Comparison of ENCODE assay signal across 20 mouse cellular contexts in genomic region chr3:50923327-50923726, GRCm38 (mm10).
DNase-seq lines count a peak whose midpoint lies in the region; ATAC-seq and TF ChIP-seq lines count a peak whose summit lies in the region.
"Had no signal": no experiment of that assay in that cellular context is flagged by ENCODE, and none has a peak within 500 bp of the region (broad histone marks: within the 10 kb centered on the region; RNA-seq: fewer than 3 reads in every experiment).

No protein-coding gene starts in this region.

- no peak overlapping the region for H3K4me2 ChIP-seq in forebrain, embryonic 13.5 days
- H3K4me2 ChIP-seq in forebrain, embryonic 16.5 days (ENCODE audit: low read length) = no peak overlapping the region
- no peak overlapping the region for H3K4me2 ChIP-seq in hindbrain, postnatal 0 days (ENCODE audit: low read depth, low read length)
- H3K4me2 ChIP-seq in midbrain, embryonic 16.5 days (ENCODE audit: low read length) = no peak overlapping the region
- H3K4me2 ChIP-seq: liver, embryonic 11.5 days; neural tube, embryonic 13.5 days had no signal

- peak; percentile 51 for DNase-seq in hindbrain, postnatal 0 days (ENCODE audit: low spot score)
- no peak for DNase-seq in adrenal gland, postnatal 36 days
- no peak for DNase-seq in embryo, embryonic 10 days (ENCODE audit: low spot score)
- DNase-seq in T-cell, adult 2 months (ENCODE audit: low spot score) = no peak
- DNase-seq: adrenal gland, postnatal 14 days; cerebellum, adult 11-12 months; cerebellum, postnatal 25 days; kidney, adult 18-20 months; lung, adult 18-20 months; lung, postnatal 14 days; thymus, adult 2 months had no signal

- H3K4me3 ChIP-seq in forebrain, embryonic 13.5 days = no peak overlapping the region
- no peak overlapping the region for H3K4me3 ChIP-seq in forebrain, embryonic 16.5 days (replicated peaks; ENCODE audit: low read length)
- no peak overlapping the region for H3K4me3 ChIP-seq in hindbrain, postnatal 0 days (ENCODE audit: low read length)
- H3K4me3 ChIP-seq in midbrain, embryonic 16.5 days (ENCODE audit: low read depth, low read length) = no peak overlapping the region
- H3K4me3 ChIP-seq: neural tube, embryonic 13.5 days had no signal

- WGBS in forebrain, embryonic 13.5 days = 35% methylated on average over 7 of the region's 7 CpGs
- WGBS in forebrain, embryonic 16.5 days = 18% methylated on average over 7 of the region's 7 CpGs
- WGBS in hindbrain, postnatal 0 days = 41% methylated on average over 7 of the region's 7 CpGs
- WGBS in midbrain, embryonic 16.5 days = 45% methylated on average over 7 of the region's 7 CpGs

- H3K4me1 ChIP-seq in forebrain, embryonic 13.5 days = peaks cover 27% of the 10 kb centered on the region
- H3K4me1 ChIP-seq in forebrain, embryonic 16.5 days (replicated peaks; ENCODE audit: control insufficient read depth, insufficient read depth, low read length) = peaks cover 7% of the 10 kb centered on the region; the same call in 1 of the 2 replicates
- H3K4me1 ChIP-seq in hindbrain, postnatal 0 days (ENCODE audit: insufficient read depth, low read length) = no peaks in the 10 kb centered on the region
- H3K4me1 ChIP-seq in midbrain, embryonic 16.5 days (ENCODE audit: control insufficient read depth, insufficient read depth, low read length) = no peaks in the 10 kb centered on the region; the same call in 1 of the 2 replicates

- H3K27ac ChIP-seq in forebrain, embryonic 13.5 days = peak overlapping the region; percentile 10; the same call in 1 of the 2 replicates
- no peak overlapping the region for H3K27ac ChIP-seq in forebrain, embryonic 16.5 days (ENCODE audit: low read length)
- H3K27ac ChIP-seq in hindbrain, postnatal 0 days = no peak overlapping the region
- H3K27ac ChIP-seq in midbrain, embryonic 16.5 days (ENCODE audit: low read length) = no peak overlapping the region
- H3K27ac ChIP-seq: kidney, postnatal 0 days; layer of hippocampus, adult 2 months; neural tube, embryonic 13.5 days had no signal

- peak; percentile 92 for ATAC-seq in forebrain, embryonic 13.5 days
- ATAC-seq in forebrain, embryonic 16.5 days = peak; percentile 88
- ATAC-seq in hindbrain, postnatal 0 days = peak; percentile 92
- ATAC-seq in midbrain, embryonic 16.5 days = peak; percentile 59
- ATAC-seq: activated CD4-positive, CD25-positive, alpha-beta regulatory T cell, adult 4 months; Patski had no signal

- no peak; the same call in 1 of the 2 replicates for TF ChIP-seq CTCF in hindbrain, postnatal 0 days (IDR thresholded peaks at IDR 0.05; ENCODE audit: low read depth)

- no peaks in the 10 kb centered on the region for H3K36me3 ChIP-seq in forebrain, embryonic 13.5 days (ENCODE audit: poor library complexity, severe bottlenecking)
- no peaks in the 10 kb centered on the region for H3K36me3 ChIP-seq in forebrain, embryonic 16.5 days (ENCODE audit: control insufficient read depth, insufficient read depth)
- no peaks in the 10 kb centered on the region for H3K36me3 ChIP-seq in hindbrain, postnatal 0 days (ENCODE audit: insufficient read depth, low read length)
- no peaks in the 10 kb centered on the region for H3K36me3 ChIP-seq in midbrain, embryonic 16.5 days (ENCODE audit: control insufficient read depth, insufficient read depth, low read length)
- H3K36me3 ChIP-seq: neural tube, embryonic 13.5 days had no signal

- H3K27me3 ChIP-seq in forebrain, embryonic 13.5 days = no peaks in the 10 kb centered on the region
- H3K27me3 ChIP-seq in forebrain, embryonic 16.5 days (replicated peaks; ENCODE audit: control insufficient read depth, insufficient read depth, low read length) = no peaks in the 10 kb centered on the region
- no peaks in the 10 kb centered on the region for H3K27me3 ChIP-seq in hindbrain, postnatal 0 days (ENCODE audit: insufficient read depth, low read length)
- H3K27me3 ChIP-seq in midbrain, embryonic 16.5 days (ENCODE audit: control insufficient read depth, insufficient read depth, low read depth, low read length) = no peaks in the 10 kb centered on the region
- H3K27me3 ChIP-seq: neural tube, embryonic 13.5 days had no signal

- no peaks in the 10 kb centered on the region for H3K9me3 ChIP-seq in forebrain, embryonic 13.5 days (replicated peaks)
- no peaks in the 10 kb centered on the region; the same call in 1 of the 2 replicates for H3K9me3 ChIP-seq in forebrain, embryonic 16.5 days (ENCODE audit: control insufficient read depth, low read length)
- no peaks in the 10 kb centered on the region for H3K9me3 ChIP-seq in hindbrain, postnatal 0 days (ENCODE audit: low read length)
- H3K9me3 ChIP-seq in midbrain, embryonic 16.5 days (replicated peaks; ENCODE audit: control insufficient read depth, low read length, poor library complexity, severe bottlenecking) = 0 out of 2 replicates have a peak, but pooled peaks cover 4% of the 10 kb centered on the region
- H3K9me3 ChIP-seq: neural tube, embryonic 13.5 days had no signal

- H3K9ac ChIP-seq in forebrain, embryonic 13.5 days = no peak overlapping the region
- H3K9ac ChIP-seq in forebrain, embryonic 16.5 days (replicated peaks; ENCODE audit: low read depth, low read length) = no peak overlapping the region
- H3K9ac ChIP-seq in hindbrain, postnatal 0 days (replicated peaks; ENCODE audit: low read length) = no peak overlapping the region
- no peak overlapping the region for H3K9ac ChIP-seq in midbrain, embryonic 16.5 days (ENCODE audit: low read depth, low read length)
- H3K9ac ChIP-seq: neural tube, embryonic 13.5 days had no signal
